Mouse (Mus musculus) ovary, postnatal 36 days (tissue): Measurements from ENCODE around the gene Macc1.

Experiments used
- DNase-seq: peaks from one replicate; pipeline ENCODE4 v3.0.0; 2022; ENCODE audit warnings: low spot score, mixed read lengths

The Macc1 gene

GRCm38 (mm10) chr12:119511145-119511544 lies 197.1 kb downstream of the Macc1 start:
- DNase-seq = no peak
